Mouse (Mus musculus): ENCODE data around the gene Gnptg.

- no peak for TF ChIP-seq GATA1 (IDR thresholded peaks at IDR 0.05; ENCODE audit: borderline replicate concordance, low read length)
- TF ChIP-seq FLI1 (IDR thresholded peaks at IDR 0.05; ENCODE audit: low read length), result no peak
Measured at GRCm38 (mm10) chr17:25188150-25189031, 51.5 kb downstream of the Gnptg start, which contains the start of gene Unkl.

Measured in megakaryocyte, embryonic 14.5 days (primary cell).